22 mouse cellular contexts compared by ENCODE assay signal in genomic region chr13:46259526-46259925, GRCm38 (mm10). TPM values are rescaled to one million over a fixed set of nuclear protein-coding genes. Genes with fewer than 3 reads are reported as not detected.
"Had no signal": no experiment of that assay in that cellular context is flagged by ENCODE, and none has a peak within 500 bp of the region (broad histone marks: within the 10 kb centered on the region; RNA-seq: fewer than 3 reads in every experiment).

No protein-coding gene starts in this region.

- ATAC-seq: midbrain, embryonic 15.5 days had no signal

- DNase-seq: kidney, adult 8-10 months; kidney, postnatal 25 days; layer of hippocampus, adult 9-11 months; liver, embryonic 13.5 days; lung, adult 2 months; lung, postnatal 14 days; lung, postnatal 4 days; right cerebral cortex, postnatal 25 days; spleen, adult 18-20 months; thymus, adult 18-20 months; thymus, postnatal 36 days had no signal

- H3K4me1 ChIP-seq: midbrain, embryonic 12.5 days; midbrain, embryonic 15.5 days; neural tube, embryonic 12.5 days; neural tube, embryonic 15.5 days had no signal

- H3K4me3 ChIP-seq: layer of hippocampus, adult 2 months; liver, embryonic 13.5 days; midbrain, embryonic 12.5 days; midbrain, embryonic 15.5 days; neural tube, embryonic 12.5 days; neural tube, embryonic 15.5 days had no signal

- H3K27ac ChIP-seq: layer of hippocampus, adult 2 months; liver, embryonic 13.5 days; midbrain, embryonic 12.5 days; midbrain, embryonic 15.5 days; neural tube, embryonic 12.5 days; neural tube, embryonic 15.5 days had no signal

RNA-seq across cellular contexts. Expression of gene Stmnd1, which starts 14.0 kb away (rescaled TPM):
- total RNA-seq: layer of hippocampus, adult 2 months; left cerebral cortex, adult 18-20 months; left cerebral cortex, postnatal 25 days; liver, adult 2 months; megakaryocyte, adult 5-6 weeks had no signal
- polyA plus RNA-seq: limb, embryonic 11.5 days; liver, adult 2 months; liver, embryonic 13.5 days; liver, embryonic 16.5 days; midbrain, embryonic 12.5 days; midbrain, embryonic 15.5 days; neural tube, embryonic 12.5 days had no signal
